Mouse (Mus musculus): ENCODE data around the gene Gpc1.

Gene Gpc1

DNA sequence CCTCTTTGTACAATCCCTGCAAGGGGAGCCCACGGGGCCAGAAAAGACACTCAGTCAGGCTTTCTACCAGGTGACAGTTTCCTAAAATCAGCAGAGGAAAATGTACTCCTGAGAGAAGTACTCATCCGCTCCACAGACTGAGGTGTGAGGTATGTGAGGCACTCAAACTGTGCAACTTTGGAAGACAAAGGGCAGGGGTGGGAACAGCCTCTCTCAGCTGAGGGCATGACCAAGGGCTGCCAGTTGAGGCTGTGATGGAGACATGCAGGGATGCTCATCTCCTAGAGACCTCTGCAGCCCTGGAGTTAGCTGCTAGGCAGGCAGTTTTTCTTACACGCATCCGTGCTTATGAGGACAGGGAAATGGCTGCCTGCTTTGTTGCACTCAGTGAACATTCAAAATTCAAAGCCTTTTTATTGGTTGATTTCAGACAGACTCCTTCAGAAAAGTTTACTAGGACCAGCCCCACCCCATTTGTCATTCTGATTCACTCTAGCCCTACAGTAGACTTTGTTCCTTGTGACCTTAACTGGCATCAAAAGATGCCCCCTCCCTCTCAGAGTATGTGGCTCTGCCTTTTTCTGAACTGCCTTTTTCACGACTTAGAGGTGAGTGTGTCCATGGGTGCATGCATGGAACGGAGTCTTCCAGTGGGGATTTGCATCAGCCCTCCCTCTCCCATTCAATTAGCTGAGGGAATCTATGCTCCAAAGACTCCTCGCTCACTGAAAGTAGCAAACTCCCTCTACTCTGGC lies 57.6 kb downstream of the Gpc1 start:
- DNase-seq = no peak

DNA sequence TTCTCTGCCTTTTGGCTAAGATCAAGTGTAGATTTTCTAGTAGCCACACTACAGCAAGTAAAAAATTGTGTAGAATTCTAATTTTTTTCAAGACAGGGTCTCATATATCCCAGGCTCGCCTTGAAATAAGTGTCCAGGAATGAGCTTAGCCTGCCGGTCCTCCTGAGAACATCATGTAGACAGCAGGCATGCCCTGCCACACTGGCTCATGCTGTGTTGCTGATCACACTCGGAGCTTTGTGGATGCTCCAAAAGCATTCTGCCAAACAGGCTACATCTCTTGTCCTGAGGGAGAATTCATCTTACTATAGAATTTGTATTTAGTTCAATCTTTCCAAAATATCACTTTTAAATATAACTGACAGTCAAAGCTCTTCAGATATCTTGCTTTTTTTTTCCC lies 61.3 kb downstream of the Gpc1 start:
- no peak for DNase-seq

DNA sequence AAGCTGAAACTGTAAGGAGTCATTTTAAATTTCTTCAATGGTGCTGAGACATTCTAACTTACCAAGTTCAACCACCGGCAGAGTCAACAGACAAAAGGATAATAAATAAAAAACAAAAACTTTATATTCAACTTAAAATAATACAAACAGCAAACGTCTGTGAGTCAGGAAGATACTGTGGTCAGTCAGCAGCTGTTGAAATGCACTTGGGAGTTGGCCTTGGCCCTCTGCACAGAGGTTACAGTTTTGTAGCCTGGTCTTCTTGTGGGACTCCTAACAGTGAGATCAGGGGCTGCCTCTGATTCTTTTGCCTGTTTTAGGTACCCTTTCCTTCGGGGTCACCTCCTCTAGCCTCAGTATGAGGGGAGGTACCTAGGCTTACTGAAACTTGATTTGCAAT lies 62.5 kb downstream of the Gpc1 start:
- DNase-seq = no peak

DNA sequence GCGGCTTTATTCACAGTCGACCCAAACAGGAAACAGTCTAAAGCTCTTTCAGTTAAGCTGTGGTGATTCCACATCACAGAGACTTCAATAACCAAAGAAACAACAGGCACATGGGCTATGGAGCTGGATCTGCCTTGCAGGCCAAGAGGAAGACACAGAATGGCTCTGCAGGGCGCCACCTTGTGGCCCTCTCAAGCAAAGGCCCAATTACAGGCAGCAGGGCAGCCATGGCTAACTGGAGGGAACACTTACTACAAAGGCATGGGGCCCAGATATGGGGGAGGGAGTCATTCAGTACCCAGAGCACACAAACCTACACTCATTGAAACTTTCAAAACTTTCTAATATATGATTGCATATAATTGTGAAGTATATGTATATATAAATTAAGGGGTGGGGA lies 63.6 kb downstream of the Gpc1 start:
- peak; percentile 92 for DNase-seq

DNA sequence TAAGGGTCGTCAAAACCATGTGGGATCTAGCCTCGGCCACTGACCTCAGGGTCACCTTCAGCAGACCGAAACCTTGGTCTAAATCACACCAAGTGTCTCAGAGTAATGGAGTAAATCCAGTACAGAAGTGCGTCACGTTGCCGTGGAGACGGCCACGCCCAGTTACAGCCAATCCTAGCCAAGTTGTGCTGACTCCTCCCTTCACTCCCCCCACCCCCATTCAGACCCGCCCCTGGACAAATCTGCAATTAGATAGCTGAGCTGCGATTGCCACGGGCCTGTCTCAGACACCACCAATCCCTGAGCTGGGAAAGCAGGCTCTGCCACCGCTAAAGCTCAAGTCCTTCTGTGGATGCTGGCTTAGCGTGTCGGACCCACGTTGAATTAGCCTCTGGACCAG lies 71.3 kb downstream of the Gpc1 start, which contains the start of gene Ankmy1:
Gene Ankmy1, minus strand, starts transcription at position 121 of the 400 bp plus-strand sequence.
- DNase-seq = peak; percentile 58 to 64

DNA sequence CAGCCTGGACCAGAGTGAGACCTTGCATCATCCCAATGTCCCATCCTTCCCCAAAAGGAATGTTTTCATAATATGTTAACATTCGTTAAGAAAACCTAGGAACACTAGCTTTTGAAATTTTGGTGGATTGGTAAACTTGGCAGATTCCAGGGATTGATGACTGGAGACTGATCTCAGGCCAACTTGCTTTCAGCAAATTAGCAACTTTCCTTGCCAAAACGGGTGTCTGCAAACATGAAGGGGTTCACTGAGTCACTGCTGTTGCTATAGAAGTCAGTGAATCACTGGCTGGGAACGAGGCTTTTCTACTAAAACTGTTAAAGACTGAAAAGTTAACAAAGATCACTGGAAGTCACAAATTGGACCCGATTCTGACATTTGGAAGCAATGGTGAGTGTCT lies 72.2 kb downstream of the Gpc1 start:
- no peak for DNase-seq

DNA sequence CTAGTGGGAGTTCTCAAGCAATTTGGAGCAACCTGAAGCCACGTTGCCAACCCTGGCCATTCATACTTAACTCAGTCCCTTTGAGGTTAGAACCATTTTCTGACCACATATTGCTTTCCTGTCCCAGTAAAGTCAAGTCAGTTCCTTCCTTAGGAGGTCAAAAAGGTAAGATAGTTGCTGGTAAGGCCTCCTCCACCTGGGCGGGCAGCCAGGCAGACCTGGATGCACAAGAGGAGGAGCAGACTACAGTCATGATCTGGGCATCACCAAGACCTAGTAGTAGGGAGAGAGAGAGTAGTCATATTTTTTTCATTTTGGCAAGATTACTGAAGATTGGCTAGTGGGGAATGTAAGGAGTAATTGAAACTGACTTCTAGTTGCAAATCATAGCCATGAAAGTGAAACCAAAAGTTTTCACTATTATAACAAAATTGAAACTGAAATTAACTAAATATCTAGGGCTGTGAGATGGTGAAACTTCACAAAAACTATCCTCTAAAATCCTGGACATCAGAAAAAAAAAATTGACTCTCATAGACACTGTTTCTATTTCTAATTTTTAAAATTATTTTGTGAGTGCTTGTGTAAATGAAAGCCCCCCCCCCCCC lies 74.4 kb downstream of the Gpc1 start:
- DNase-seq = peak in 1 of 2 experiments; percentile 43

DNA sequence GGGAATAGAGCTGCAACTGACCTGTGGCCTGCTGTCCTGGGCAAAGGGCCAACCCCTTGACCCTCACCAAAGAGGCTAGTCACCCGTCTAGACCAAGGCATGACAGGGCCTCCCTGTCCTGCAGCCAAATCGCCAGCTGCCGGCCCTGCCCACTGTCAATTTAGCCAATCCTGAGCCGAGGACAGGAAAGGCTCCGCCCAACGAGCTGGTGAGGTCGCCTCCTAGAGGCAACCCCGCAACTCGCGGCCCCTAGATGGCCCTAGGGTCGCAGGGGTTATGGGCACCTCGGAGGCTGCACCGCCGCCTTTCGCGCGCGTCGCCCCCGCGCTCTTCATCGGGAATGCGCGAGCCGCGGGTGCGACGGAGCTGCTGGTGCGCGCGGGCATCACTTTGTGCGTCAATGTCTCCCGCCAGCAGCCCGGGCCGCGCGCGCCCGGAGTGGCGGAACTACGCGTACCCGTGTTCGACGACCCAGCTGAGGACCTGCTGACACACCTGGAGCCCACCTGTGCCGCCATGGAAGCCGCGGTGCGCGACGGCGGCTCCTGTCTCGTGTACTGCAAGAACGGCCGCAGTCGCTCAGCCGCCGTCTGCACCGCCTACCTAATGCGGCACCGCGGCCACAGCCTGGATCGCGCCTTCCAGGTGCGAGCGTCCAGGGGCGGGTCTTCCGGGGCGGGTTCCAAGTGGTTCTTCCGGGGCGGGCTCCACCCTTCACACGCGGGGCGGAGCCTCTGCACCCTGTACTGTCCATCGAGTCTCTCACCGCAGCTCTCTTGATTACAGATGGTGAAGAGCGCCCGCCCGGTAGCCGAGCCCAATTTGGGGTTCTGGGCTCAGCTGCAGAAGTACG lies 75.6 kb downstream of the Gpc1 start, which contains the start of gene Dusp28:
Gene Dusp28, plus strand, starts transcription at position 203 of the 853 bp plus-strand sequence.
- DNase-seq = peak; percentile 93 to 94

DNA sequence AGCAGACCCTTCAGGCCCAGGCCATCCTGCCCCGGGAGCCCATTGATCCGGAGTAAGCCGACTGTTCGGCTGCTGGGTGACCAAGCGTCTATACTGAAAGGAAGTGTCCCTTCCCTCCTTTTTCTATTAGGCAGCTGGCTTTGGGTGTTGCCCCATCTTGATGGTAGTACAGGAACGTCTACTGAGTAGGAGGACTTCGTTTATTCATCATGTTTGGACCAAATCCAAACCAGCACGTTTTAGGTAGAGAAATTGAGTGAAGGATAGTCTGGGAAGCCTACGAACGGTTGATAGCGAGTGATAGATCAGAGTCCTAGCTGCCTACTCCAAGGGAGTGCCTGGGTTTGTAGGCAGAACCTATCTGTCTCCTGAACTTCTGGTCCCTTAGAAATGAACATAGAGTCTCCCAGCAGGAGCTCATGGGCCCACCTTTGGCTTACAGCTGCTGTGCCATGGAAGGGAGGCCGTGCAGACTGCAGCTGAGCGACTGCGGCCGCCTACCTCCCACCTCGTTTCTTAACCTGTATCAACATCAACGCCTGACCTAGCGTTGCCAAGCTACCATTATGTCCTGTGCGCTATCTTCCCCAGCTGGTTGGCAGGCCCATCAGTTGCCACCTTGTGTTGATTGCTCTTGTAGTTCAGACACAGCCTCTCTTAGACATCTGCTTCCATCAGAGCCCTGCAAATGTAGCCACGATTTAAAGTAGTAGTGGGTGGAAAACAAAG lies 76.4 kb downstream of the Gpc1 start:
- DNase-seq = no peak

DNA sequence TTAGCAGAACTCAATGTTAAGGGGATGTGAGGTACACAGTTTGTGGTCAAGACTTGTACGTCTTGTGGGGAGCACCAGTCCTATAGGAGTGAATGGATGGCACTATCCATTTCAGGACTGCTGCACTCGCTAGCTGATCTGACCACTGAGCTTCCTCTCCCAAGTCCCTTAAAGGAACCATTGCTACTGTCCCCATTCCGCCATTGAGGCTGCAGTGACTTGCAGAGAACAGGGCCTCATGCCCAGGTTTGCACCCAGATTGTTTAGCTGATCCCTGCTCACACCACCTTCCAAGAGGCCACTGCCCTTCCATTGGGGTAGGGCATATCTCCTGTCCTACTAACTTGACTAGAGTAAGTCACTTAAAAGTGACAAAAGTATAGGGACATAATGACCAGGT lies 77.2 kb downstream of the Gpc1 start:
- no peak for DNase-seq

DNA sequence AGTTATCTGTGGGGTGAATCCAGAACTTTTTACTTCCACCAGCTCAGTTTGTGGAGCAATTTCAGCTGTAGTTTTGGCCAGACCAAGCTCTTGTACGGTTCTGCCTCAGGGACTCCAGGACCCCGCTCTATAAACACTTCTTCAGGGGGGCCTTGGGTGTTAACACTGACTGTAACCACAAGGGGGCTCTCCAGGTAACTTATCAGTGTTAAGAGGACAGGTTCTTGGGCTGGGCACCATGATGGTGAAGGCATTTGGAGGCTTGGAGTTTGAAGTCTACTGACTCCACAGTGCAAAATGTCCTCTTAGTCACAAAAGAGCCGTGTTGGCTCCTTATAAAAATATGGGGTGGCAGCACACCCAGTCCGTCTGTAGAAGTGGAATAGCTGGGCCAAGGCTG lies 77.6 kb downstream of the Gpc1 start:
- DNase-seq = peak; percentile 47 to 66
